Mouse (Mus musculus) hematopoietic stem cell, adult 5-6 weeks (primary cell): ENCODE measurements around the gene Ddah1. TPM values are rescaled to one million over a fixed set of nuclear protein-coding genes. Genes with fewer than 3 reads are reported as not detected.

Experiments used
- ATAC-seq, 2 experiments: fragments of 125-278 bp in 1 of 2; replicated peaks in 1 of 2; 2 replicates each; pipeline ENCODE4 v1.8.0; 2016 to 2017; ENCODE audit warnings: inconsistent platforms in 2 of 2, mild to moderate bottlenecking in 2 of 2, moderate number of reproducible peaks in 2 of 2, low read depth in 1 of 2, moderate TSS enrichment in 1 of 2; ENCODE audit not compliant: low FRiP score in 2 of 2, poor library complexity in 2 of 2, severe bottlenecking in 2 of 2, insufficient read depth in 1 of 2, low TSS enrichment in 1 of 2
- total RNA-seq: library from RNA; stranded (forward); fragments of 172-1452, 232-1000 nt; gene quantifications from 2 replicates; pipeline ENCODE4 v1.2.3, GENCODE M21; 2017

The Ddah1 gene
- total RNA-seq, 1 experiment from 2014 or later = not detected

GRCm38 (mm10) chr3:145790709-145791108 lies 32.2 kb downstream of the Ddah1 start:
- no peak for ATAC-seq

- ATAC-seq = no peak
These were observed 35.9 kb downstream of the Ddah1 start for GRCm38 (mm10) chr3:145794355-145794754.

- ATAC-seq = no peak
These were observed 37.4 kb downstream of the Ddah1 start for GRCm38 (mm10) chr3:145795896-145796295.

GRCm38 (mm10) chr3:145798042-145798441 lies 39.6 kb downstream of the Ddah1 start:
- no peak for ATAC-seq

GRCm38 (mm10) chr3:145798751-145799188 lies 40.3 kb downstream of the Ddah1 start:
- ATAC-seq = no peak

- ATAC-seq = no peak
These were observed 40.9 kb downstream of the Ddah1 start for GRCm38 (mm10) chr3:145799365-145799764.

GRCm38 (mm10) chr3:145802106-145802505 lies 43.6 kb downstream of the Ddah1 start:
- no peak for ATAC-seq

GRCm38 (mm10) chr3:145805848-145806247 lies 47.4 kb downstream of the Ddah1 start:
- no peak for ATAC-seq

GRCm38 (mm10) chr3:145806502-145806901 lies 48.0 kb downstream of the Ddah1 start:
- no peak for ATAC-seq

- no peak for ATAC-seq
These were observed 58.3 kb downstream of the Ddah1 start for GRCm38 (mm10) chr3:145816807-145817206.

- no peak for ATAC-seq
These were observed 58.8 kb downstream of the Ddah1 start for GRCm38 (mm10) chr3:145817276-145817675.

- ATAC-seq = no peak
These were observed 62.0 kb downstream of the Ddah1 start for GRCm38 (mm10) chr3:145820439-145820838.

GRCm38 (mm10) chr3:145820938-145821337 lies 62.5 kb downstream of the Ddah1 start:
- ATAC-seq = no peak

- ATAC-seq = no peak
These were observed 63.7 kb downstream of the Ddah1 start for GRCm38 (mm10) chr3:145822201-145822600.

GRCm38 (mm10) chr3:145823661-145824060 lies 65.2 kb downstream of the Ddah1 start:
- no peak for ATAC-seq

GRCm38 (mm10) chr3:145825416-145826055 lies 67.1 kb downstream of the Ddah1 start:
- no peak for ATAC-seq

- ATAC-seq = no peak
These were observed 68.9 kb downstream of the Ddah1 start for GRCm38 (mm10) chr3:145827191-145828045.

- ATAC-seq = no peak
These were observed 70.4 kb downstream of the Ddah1 start for GRCm38 (mm10) chr3:145828906-145829305.
